In the genomic region with DNA sequence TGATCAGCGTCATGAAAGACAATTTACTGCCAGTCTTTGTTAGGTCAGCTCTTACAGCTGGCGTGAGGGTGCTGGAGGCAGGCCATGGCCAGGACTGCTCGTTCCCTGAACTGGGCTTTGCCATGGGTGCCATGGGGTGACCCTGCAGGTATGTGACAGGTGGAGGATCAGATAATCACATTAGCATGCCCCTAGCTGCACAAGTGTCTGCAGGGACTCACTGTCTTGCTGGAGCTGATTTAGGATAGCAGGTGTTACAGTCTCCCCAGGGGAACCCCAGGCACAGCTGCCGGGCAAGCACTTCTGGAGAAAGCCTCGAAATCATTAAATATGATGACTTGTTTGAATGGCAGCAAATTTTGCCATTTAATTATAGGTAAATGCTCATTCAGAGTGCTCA, we compare ENCODE assay signal across 14 mouse cellular contexts.
DNase-seq lines count a peak whose midpoint lies in the region; ATAC-seq lines count a peak whose summit lies in the region.
"Had no signal": no experiment of that assay in that cellular context is flagged by ENCODE, and none has a peak within 500 bp of the region (broad histone marks: within the 10 kb centered on the region; RNA-seq: fewer than 3 reads in every experiment).

No protein-coding gene starts in this region.

- no peak overlapping the region for H3K9ac ChIP-seq in neural tube, embryonic 11.5 days (ENCODE audit: low read length)
- no peak overlapping the region for H3K9ac ChIP-seq in midbrain, embryonic 15.5 days
- H3K9ac ChIP-seq: liver, embryonic 12.5 days had no signal

- no peak overlapping the region for H3K4me2 ChIP-seq in neural tube, embryonic 11.5 days (ENCODE audit: low read depth)
- no peak overlapping the region for H3K4me2 ChIP-seq in midbrain, embryonic 15.5 days
- H3K4me2 ChIP-seq: liver, embryonic 12.5 days had no signal

- no peaks in the 10 kb centered on the region for H3K36me3 ChIP-seq in neural tube, embryonic 11.5 days (ENCODE audit: control insufficient read depth, insufficient read depth, low read length)
- no peaks in the 10 kb centered on the region for H3K36me3 ChIP-seq in midbrain, embryonic 15.5 days (replicated peaks)
- H3K36me3 ChIP-seq: liver, embryonic 12.5 days had no signal

- peak; percentile 36 to 62 for DNase-seq in cerebellum, postnatal 10 days
- DNase-seq in cerebellum, adult 11 months: no peak
- peak; percentile 28 for DNase-seq in neural tube, embryonic 11.5 days (ENCODE audit: low spot score)
- no peak for DNase-seq in neural tube, embryonic 10.5 days (ENCODE audit: extremely low spot score, low spot score)
- no peak for DNase-seq in kidney, postnatal 4 days
- DNase-seq in thymus, postnatal 25 days: no peak
- no peak for DNase-seq in kidney, adult 11 months
- DNase-seq: adrenal gland, postnatal 36 days; heart, postnatal 36 days; kidney, adult 8-10 months; right cerebral cortex, adult 18-20 months had no signal

- H3K4me1 ChIP-seq in neural tube, embryonic 11.5 days (ENCODE audit: control insufficient read depth, insufficient read depth, low read length): no peaks in the 10 kb centered on the region
- H3K4me1 ChIP-seq in midbrain, embryonic 15.5 days: peaks cover 5% of the 10 kb centered on the region
- H3K4me1 ChIP-seq: liver, embryonic 12.5 days had no signal

- H3K27me3 ChIP-seq in neural tube, embryonic 11.5 days (ENCODE audit: control insufficient read depth, insufficient read depth, low read length): no peaks in the 10 kb centered on the region
- no peaks in the 10 kb centered on the region for H3K27me3 ChIP-seq in midbrain, embryonic 15.5 days (replicated peaks)
- H3K27me3 ChIP-seq: liver, embryonic 12.5 days had no signal

- 46% methylated on average over 5 of the region's 5 CpGs for WGBS in neural tube, embryonic 11.5 days
- whole genome bisulfite sequencing in midbrain, embryonic 15.5 days: 23% methylated on average over 5 of the region's 5 CpGs

- no peaks in the 10 kb centered on the region for H3K9me3 ChIP-seq in neural tube, embryonic 11.5 days (ENCODE audit: control insufficient read depth, low read length)
- H3K9me3 ChIP-seq in midbrain, embryonic 15.5 days: no peaks in the 10 kb centered on the region
- H3K9me3 ChIP-seq: liver, embryonic 12.5 days had no signal

- no peak overlapping the region for H3K4me3 ChIP-seq in neural tube, embryonic 11.5 days (ENCODE audit: low read depth, low read length)
- H3K4me3 ChIP-seq in midbrain, embryonic 15.5 days: no peak overlapping the region
- H3K4me3 ChIP-seq: liver, embryonic 12.5 days had no signal

- no peak overlapping the region for H3K27ac ChIP-seq in neural tube, embryonic 11.5 days (ENCODE audit: low read depth, low read length)
- 0 out of 2 replicates have a peak overlapping the region, but pooled peaks have one; percentile 11 for H3K27ac ChIP-seq in midbrain, embryonic 15.5 days
- H3K27ac ChIP-seq: liver, embryonic 12.5 days had no signal

- ATAC-seq in neural tube, embryonic 11.5 days (ENCODE audit: insufficient read depth, low FRiP score, low TSS enrichment): peak; percentile 65; the same call in 1 of the 2 replicates
- peak; percentile 75 for ATAC-seq in midbrain, embryonic 15.5 days (replicated peaks)
- ATAC-seq: liver, embryonic 12.5 days; lung, postnatal 0 days had no signal

Comparison
In these comparisons a context has a peak if more than half of its experiments do, and no peak if none do; other contexts are left out.
1. DNase-seq: peak in cerebellum, postnatal 10 days (2 of 2) and neural tube, embryonic 11.5 days (single experiment); none in cerebellum, adult 11 months (single experiment), neural tube, embryonic 10.5 days (single experiment), kidney, postnatal 4 days (0 of 2), thymus, postnatal 25 days (single experiment) and kidney, adult 11 months (single experiment).